Mouse (Mus musculus) T-helper 1 cell (primary cell): Measurements from ENCODE around the gene Syp.

Experiments
- in situ Hi-C: fragments of 300-600 bp; cut with MboI, MseI; formaldehyde crosslinking; loops from one replicate; pipeline ENCODE4 v1.15.1; 2025; ENCODE audit warnings: high pct_unique_total_duplicates

Gene Syp

GRCm38 (mm10) chrX:7662936-7663335, 24.7 kb downstream of the Syp start:
- in situ Hi-C loops = no loop called here

GRCm38 (mm10) chrX:7664791-7665190, 26.5 kb downstream of the Syp start:
- in situ Hi-C loops = no loop called here

GRCm38 (mm10) chrX:7665739-7666502, 27.6 kb downstream of the Syp start:
- in situ Hi-C loops = no loop called here

GRCm38 (mm10) chrX:7670390-7670881, 32.2 kb downstream of the Syp start:
- in situ Hi-C loops = no loop called here

- in situ Hi-C loops = no loop called here
Observed at GRCm38 (mm10) chrX:7670921-7671623, 32.8 kb downstream of the Syp start, which contains the start of gene Plp2. Gene Plp2 (minus strand): TSS chrX:7671390.

- in situ Hi-C loops = no loop called here
Observed at GRCm38 (mm10) chrX:7672739-7673138, 34.5 kb downstream of the Syp start.

- in situ Hi-C loops = no loop called here
Observed at GRCm38 (mm10) chrX:7673578-7674281, 35.5 kb downstream of the Syp start.

- in situ Hi-C loops = no loop called here
Observed at GRCm38 (mm10) chrX:7674284-7675000, 36.2 kb downstream of the Syp start.

GRCm38 (mm10) chrX:7675001-7675380, 36.7 kb downstream of the Syp start:
- in situ Hi-C loops = no loop called here

- in situ Hi-C loops = no loop called here
Observed at GRCm38 (mm10) chrX:7678986-7679385, 40.7 kb downstream of the Syp start.

- in situ Hi-C loops = no loop called here
Observed at GRCm38 (mm10) chrX:7679405-7680056, 41.3 kb downstream of the Syp start.

- in situ Hi-C loops = no loop called here
Observed at GRCm38 (mm10) chrX:7680057-7680412, 41.8 kb downstream of the Syp start.

GRCm38 (mm10) chrX:7680864-7681263, 42.6 kb downstream of the Syp start, which contains the start of gene Magix:
Gene Magix (minus strand): TSS chrX:7681251.
- in situ Hi-C loops = no loop called here

GRCm38 (mm10) chrX:7688321-7688720, 50.0 kb downstream of the Syp start:
- in situ Hi-C loops = no loop called here

GRCm38 (mm10) chrX:7690486-7690885, 52.2 kb downstream of the Syp start:
- in situ Hi-C loops = no loop called here

- in situ Hi-C loops = no loop called here
Observed at GRCm38 (mm10) chrX:7692862-7693261, 54.6 kb downstream of the Syp start.

GRCm38 (mm10) chrX:7696520-7696919, 58.2 kb downstream of the Syp start:
- in situ Hi-C loops = loop anchor here (5.0 kb wide), 1 partner anchor 44 kb away; no protein-coding TSS in a partner anchor

GRCm38 (mm10) chrX:7696954-7697381, 58.7 kb downstream of the Syp start, which contains the start of gene Gpkow:
Gene Gpkow (plus strand): TSS chrX:7697131.
- in situ Hi-C loops = loop anchor here (5.0 kb wide), 1 partner anchor 45 kb away; no protein-coding TSS in a partner anchor
